Mouse (Mus musculus) myocyte (in vitro differentiated cells): ENCODE results near the gene Enkur.

Experiments
- CEBPB ChIP-seq: IDR thresholded peaks from 2 replicates; pipeline ENCODE4 v1.6.1; 2011; ENCODE audit warnings: mild to moderate bottlenecking, moderate library complexity; ENCODE audit not compliant: poor library complexity, insufficient read depth, severe bottlenecking
- E2F4 ChIP-seq: IDR thresholded peaks from one replicate; pipeline ENCODE4 v1.6.1; 2011; ENCODE audit warnings: mild to moderate bottlenecking, control low read depth, moderate library complexity; ENCODE audit not compliant: insufficient read depth
- MAX ChIP-seq: IDR thresholded peaks from one replicate; pipeline ENCODE4 v1.6.1; 2011; ENCODE audit warnings: low read depth, mild to moderate bottlenecking, control low read depth
- MYOD1 ChIP-seq, 3 experiments: IDR thresholded peaks; one replicate each; pipeline ENCODE4 v1.6.1; 2011; ENCODE audit warnings: control low read depth in 2 of 3, low read depth in 2 of 3, mild to moderate bottlenecking in 2 of 3, moderate library complexity in 1 of 3; ENCODE audit not compliant: insufficient read length in 2 of 3, control insufficient read depth in 1 of 3
- MYOG ChIP-seq, 3 experiments: IDR thresholded peaks; one replicate each; pipeline ENCODE4 v1.6.1; 2011; ENCODE audit warnings: control low read depth in 2 of 3, low read depth in 2 of 3, mild to moderate bottlenecking in 2 of 3; ENCODE audit not compliant: insufficient read length in 2 of 3, control insufficient read depth in 1 of 3, insufficient read depth in 1 of 3
- POLR2A ChIP-seq: IDR thresholded peaks from one replicate; pipeline ENCODE4 v1.6.1; 2011; ENCODE audit warnings: low read depth, mild to moderate bottlenecking, control low read depth, moderate library complexity; ENCODE audit not compliant: insufficient read length
- POLR2AphosphoS2 ChIP-seq: IDR thresholded peaks from one replicate; pipeline ENCODE4 v1.6.1; 2011; ENCODE audit warnings: low read depth, control low read depth; ENCODE audit not compliant: insufficient read length
- REST ChIP-seq: IDR thresholded peaks from one replicate; pipeline ENCODE4 v1.6.1; 2011; ENCODE audit warnings: mild to moderate bottlenecking, control low read depth, moderate library complexity; ENCODE audit not compliant: insufficient read depth, insufficient read length
- SRF ChIP-seq: IDR thresholded peaks from one replicate; pipeline ENCODE4 v1.6.1; 2011; ENCODE audit warnings: low read depth; ENCODE audit not compliant: control insufficient read depth, insufficient read length
- TCF12 ChIP-seq: IDR thresholded peaks from one replicate; pipeline ENCODE4 v1.6.1; 2011; ENCODE audit warnings: mild to moderate bottlenecking, control low read depth; ENCODE audit not compliant: poor library complexity, insufficient read depth, severe bottlenecking
- TCF3 ChIP-seq: IDR thresholded peaks from one replicate; pipeline ENCODE4 v1.6.1; 2011; ENCODE audit warnings: low read depth, control low read depth; ENCODE audit not compliant: insufficient read length
- USF1 ChIP-seq: IDR thresholded peaks from one replicate; pipeline ENCODE4 v1.6.1; 2011; ENCODE audit warnings: low read depth, mild to moderate bottlenecking, control low read depth, moderate library complexity

GRCm38 (mm10) chr2:21206278-21206677, 1.1 kb upstream of the Enkur start:
- no peak for TF ChIP-seq POLR2AphosphoS2
- TF ChIP-seq CEBPB: no peak
- no peak for TF ChIP-seq E2F4
- no peak for TF ChIP-seq POLR2A
- no peak for TF ChIP-seq REST
- no peak for TF ChIP-seq USF1
- TF ChIP-seq MYOD1 (IDR thresholded peaks at IDR 0.05; ENCODE audit: control insufficient read depth in 1 of 3, insufficient read length in 2 of 3, low read depth in 2 of 3): no peak
- TF ChIP-seq SRF: no peak
- no peak for TF ChIP-seq MAX
- TF ChIP-seq TCF12: no peak
- TF ChIP-seq TCF3: no peak
- no peak for TF ChIP-seq MYOG (IDR thresholded peaks at IDR 0.05; ENCODE audit: control insufficient read depth in 1 of 3, insufficient read depth in 1 of 3, insufficient read length in 2 of 3, low read depth in 2 of 3)
